ENCODE assay signal across 19 mouse cellular contexts in genomic region chr2:168663716-168664115, GRCm38 (mm10).
DNase-seq lines count a peak whose midpoint lies in the region; ATAC-seq lines count a peak whose summit lies in the region.
"Had no signal": no experiment of that assay in that cellular context is flagged by ENCODE, and none has a peak within 500 bp of the region (broad histone marks: within the 10 kb centered on the region; RNA-seq: fewer than 3 reads in every experiment).

No protein-coding gene starts in this region.

- no peak overlapping the region for H3K9ac ChIP-seq in intestine, embryonic 16.5 days (ENCODE audit: low read depth, low read length)
- H3K9ac ChIP-seq: embryonic facial prominence, embryonic 12.5 days; forebrain, embryonic 13.5 days; forebrain, embryonic 15.5 days; forebrain, postnatal 0 days had no signal

- no peaks in the 10 kb centered on the region for H3K36me3 ChIP-seq in intestine, embryonic 16.5 days (ENCODE audit: control insufficient read depth, insufficient read depth, low read length)
- H3K36me3 ChIP-seq in embryonic facial prominence, embryonic 10.5 days (replicated peaks) = no peaks in the 10 kb centered on the region

- peak; percentile 50 for ATAC-seq in intestine, embryonic 16.5 days
- ATAC-seq: forebrain, embryonic 13.5 days; forebrain, embryonic 15.5 days; forebrain, postnatal 0 days had no signal

- no peak overlapping the region for H3K4me2 ChIP-seq in intestine, embryonic 16.5 days (ENCODE audit: low read depth, low read length)
- H3K4me2 ChIP-seq: embryonic facial prominence, embryonic 12.5 days; forebrain, embryonic 13.5 days; forebrain, embryonic 15.5 days had no signal

- no peaks in the 10 kb centered on the region for H3K9me3 ChIP-seq in intestine, embryonic 16.5 days (ENCODE audit: control insufficient read depth, low read length)
- no peaks in the 10 kb centered on the region for H3K9me3 ChIP-seq in embryonic facial prominence, embryonic 10.5 days
- H3K9me3 ChIP-seq: embryonic facial prominence, embryonic 12.5 days; forebrain, embryonic 13.5 days; forebrain, embryonic 15.5 days had no signal

- no peaks in the 10 kb centered on the region; the same call in 1 of the 2 replicates for H3K4me1 ChIP-seq in intestine, embryonic 16.5 days (ENCODE audit: control insufficient read depth, insufficient read depth, low read length)
- peaks cover 14% of the 10 kb centered on the region; the same call in 1 of the 2 replicates for H3K4me1 ChIP-seq in embryonic facial prominence, embryonic 10.5 days
- H3K4me1 ChIP-seq: embryonic facial prominence, embryonic 12.5 days; forebrain, embryonic 13.5 days; forebrain, embryonic 15.5 days had no signal

- WGBS in intestine, embryonic 16.5 days = 79% methylated on average over 5 of the region's 5 CpGs
- WGBS in embryonic facial prominence, embryonic 10.5 days = 79% methylated on average over 5 of the region's 5 CpGs

- peak overlapping the region; percentile 62 for H3K27ac ChIP-seq in intestine, embryonic 16.5 days (ENCODE audit: low read length)
- H3K27ac ChIP-seq in embryonic facial prominence, embryonic 10.5 days (replicated peaks) = no peak overlapping the region
- H3K27ac ChIP-seq: embryonic facial prominence, embryonic 12.5 days; forebrain, embryonic 13.5 days; forebrain, embryonic 15.5 days had no signal

- DNase-seq in brain, adult 2 months (ENCODE audit: low read depth, low spot score) = peak; percentile 52
- DNase-seq in gonadal fat pad, adult 2 months (ENCODE audit: low read depth) = peak; percentile 27
- DNase-seq in c-Kit-positive CD71-positive TER-119-positive erythroid progenitor cells, embryonic 14.5 days (ENCODE audit: low spot score) = no peak
- no peak for DNase-seq in embryonic facial prominence, embryonic 10.5 days (ENCODE audit: low spot score)
- DNase-seq in cerebellum, postnatal 14 days = no peak
- DNase-seq: adrenal gland, adult 2 months; adrenal gland, postnatal 10 days; adrenal gland, postnatal 25 days; cerebellum, adult 11 months; cerebellum, adult 18-20 months; cerebellum, adult 8-10 months; cerebellum, adult 9-11 months; cerebellum, postnatal 25 days; embryo, embryonic 11 days; forebrain, postnatal 0 days had no signal

- no peak overlapping the region for H3K4me3 ChIP-seq in intestine, embryonic 16.5 days (ENCODE audit: low read length)
- no peak overlapping the region for H3K4me3 ChIP-seq in embryonic facial prominence, embryonic 10.5 days
- H3K4me3 ChIP-seq: embryonic facial prominence, embryonic 12.5 days; forebrain, embryonic 13.5 days; forebrain, embryonic 15.5 days had no signal

- H3K27me3 ChIP-seq in intestine, embryonic 16.5 days (replicated peaks; ENCODE audit: control insufficient read depth, insufficient read depth, low read length) = no peaks in the 10 kb centered on the region
- H3K27me3 ChIP-seq in embryonic facial prominence, embryonic 10.5 days (replicated peaks; ENCODE audit: low read depth, poor library complexity, severe bottlenecking) = peaks cover 19% of the 10 kb centered on the region
- H3K27me3 ChIP-seq: embryonic facial prominence, embryonic 12.5 days; forebrain, embryonic 13.5 days; forebrain, embryonic 15.5 days had no signal

Comparison
In these comparisons a context has a peak if more than half of its experiments do, and no peak if none do; other contexts are left out.
1. DNase-seq: peak in brain, adult 2 months (single experiment) and gonadal fat pad, adult 2 months (single experiment); none in c-Kit-positive CD71-positive TER-119-positive erythroid progenitor cells, embryonic 14.5 days (single experiment), embryonic facial prominence, embryonic 10.5 days (single experiment) and cerebellum, postnatal 14 days (0 of 2).